Mouse (Mus musculus) thymus, adult 2 months (tissue): ENCODE measurements around the gene Mas1.

Experiments used
- CTCF ChIP-seq: fragments of 200-500 bp; IDR thresholded peaks from 2 replicates; pipeline ENCODE4 v1.5.1; 2012; ENCODE audit warnings: mild to moderate bottlenecking, control low read depth, low read length, moderate library complexity, borderline replicate concordance; ENCODE audit not compliant: control insufficient read depth, poor library complexity, insufficient read depth; ENCODE audit errors: extremely low read depth
- POLR2A ChIP-seq: fragments of 200-500 bp; IDR thresholded peaks from 2 replicates; pipeline ENCODE4 v1.6.1; 2012; ENCODE audit warnings: mild to moderate bottlenecking, low read length, control low read depth, moderate library complexity; ENCODE audit not compliant: control insufficient read depth, poor library complexity, insufficient read depth; ENCODE audit errors: extremely low read depth

DNA sequence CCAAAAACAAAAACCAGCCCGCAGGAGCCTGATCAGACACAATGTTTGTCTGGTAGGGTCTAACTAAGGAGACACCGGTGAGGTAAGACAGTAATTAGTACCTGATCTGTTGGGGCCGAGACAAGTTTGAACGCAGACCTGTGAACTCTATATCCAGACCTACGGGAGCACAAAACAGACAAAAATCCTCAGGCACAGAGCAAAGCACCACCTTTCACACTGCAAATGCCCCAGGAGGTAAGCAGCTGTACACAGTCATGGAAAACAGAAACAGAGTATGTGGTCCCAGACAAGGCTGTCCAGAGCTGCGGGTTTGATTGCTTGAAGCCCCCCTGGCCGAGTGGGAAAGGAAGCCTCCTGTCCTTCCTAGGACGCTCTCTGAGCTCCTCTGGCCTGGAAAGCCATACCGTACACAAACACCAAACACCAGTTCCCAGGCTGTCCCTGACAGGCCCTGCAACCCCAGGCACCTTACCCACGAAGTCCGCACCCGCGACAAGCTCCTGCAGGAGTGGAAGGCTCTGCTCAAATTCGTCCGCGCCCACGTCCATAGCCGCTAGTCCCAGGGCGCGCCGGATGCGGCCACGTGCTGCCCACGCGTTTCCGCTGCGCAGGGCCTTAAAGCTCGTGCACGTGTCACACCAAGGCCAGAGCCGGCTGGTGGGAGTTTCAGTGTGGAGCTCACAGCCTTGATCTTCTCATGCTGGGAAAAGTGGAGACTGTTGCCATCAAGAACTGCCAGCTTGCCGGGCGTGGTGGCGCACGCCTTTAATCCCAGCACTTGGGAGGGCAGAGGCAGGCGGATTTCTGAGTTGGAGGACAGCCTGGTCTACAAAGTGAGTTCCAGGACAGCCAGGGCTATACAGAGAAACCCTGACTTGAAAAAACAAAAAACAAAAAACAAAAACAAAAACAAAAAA lies 41.7 kb upstream of the Mas1 start, which contains the start of gene Pnldc1:
- TF ChIP-seq CTCF (no peak), POLR2A (no peak)
